Mouse (Mus musculus) urinary bladder, postnatal 10 days (tissue): ENCODE results near the gene Gpr1.

Source experiments
- DNase-seq: peaks from one replicate; pipeline ENCODE4 v3.0.0; 2022; ENCODE audit warnings: low spot score

Gene Gpr1

DNA sequence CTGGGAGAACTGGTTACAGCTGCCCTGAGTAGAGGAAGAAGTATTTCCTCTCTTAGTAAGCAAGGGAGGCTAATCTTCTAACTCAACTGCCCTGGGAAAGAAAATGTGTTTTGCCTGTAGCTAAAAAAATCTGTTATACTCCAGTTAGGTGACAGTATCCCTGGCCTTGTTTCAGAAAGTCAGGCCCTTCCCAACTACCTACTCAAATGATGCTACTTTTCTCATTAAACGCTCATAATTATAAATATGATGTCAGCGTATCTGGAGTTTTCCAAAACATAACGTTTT lies at the start of gene Gpr1:
TSS of gene Gpr1 (minus strand) at position 273 of the 288 bp plus-strand sequence.
- no peak for DNase-seq

DNA sequence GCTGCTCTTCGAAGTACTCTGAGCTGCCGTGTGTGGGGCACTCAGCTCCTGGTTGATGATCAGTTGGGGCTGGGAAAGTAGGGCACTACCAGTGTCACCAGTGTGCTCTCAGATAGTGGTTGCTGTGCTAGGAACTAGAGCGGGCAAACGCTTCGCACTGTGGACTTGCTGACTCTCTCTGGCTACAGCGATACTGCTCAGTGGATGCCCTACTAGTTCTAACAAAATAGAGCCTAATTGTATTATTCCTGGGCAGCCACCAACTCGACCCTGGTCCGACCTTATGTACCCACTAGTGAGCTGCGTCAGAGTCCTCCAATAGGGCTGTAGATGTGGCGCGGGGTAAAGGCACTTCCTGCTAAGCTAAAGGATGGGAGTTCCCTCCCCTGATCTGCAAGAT lies 49.3 kb upstream of the Gpr1 start:
- no peak for DNase-seq

DNA sequence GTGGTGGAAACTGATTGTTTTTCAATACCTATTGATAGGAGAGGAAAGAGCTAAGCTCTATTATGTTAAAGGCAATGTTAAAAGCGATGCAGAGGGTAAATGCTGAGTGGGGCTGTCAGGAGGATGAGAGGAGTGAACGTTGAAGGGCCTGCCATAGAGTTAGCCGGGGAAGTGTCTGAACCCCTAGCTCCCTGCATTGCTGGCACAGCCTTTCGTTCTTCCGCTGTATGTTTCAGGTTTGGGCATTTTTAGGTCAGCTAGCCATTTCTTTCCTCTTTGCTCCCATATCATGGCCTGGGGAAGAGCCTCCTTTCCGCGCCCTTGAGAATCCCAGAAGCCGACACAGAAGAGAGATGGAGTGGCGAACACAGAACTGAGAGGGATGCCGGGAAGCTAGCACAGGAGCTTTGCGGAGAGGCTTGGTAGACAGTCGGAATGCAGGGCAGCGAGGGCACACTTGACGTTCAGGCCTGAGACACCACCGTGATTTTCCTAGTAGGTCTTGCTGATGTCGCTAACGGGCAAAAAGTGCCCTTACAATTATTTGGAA lies 46.8 kb upstream of the Gpr1 start:
- no peak for DNase-seq

DNA sequence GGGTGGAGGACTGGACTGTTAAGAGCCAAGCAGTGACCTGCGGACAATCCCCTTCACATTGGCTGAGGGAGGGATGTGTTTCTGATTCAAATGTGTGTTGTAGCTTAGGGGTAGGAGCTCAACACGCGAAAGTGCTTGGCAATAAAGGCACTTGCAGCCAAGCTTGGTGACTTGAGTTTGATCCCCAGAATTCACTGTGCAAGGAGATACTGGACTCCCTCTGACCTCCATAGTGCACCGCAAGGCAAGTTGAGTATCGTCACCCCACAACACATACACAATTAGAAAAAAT lies 46.3 kb upstream of the Gpr1 start:
- no peak for DNase-seq

DNA sequence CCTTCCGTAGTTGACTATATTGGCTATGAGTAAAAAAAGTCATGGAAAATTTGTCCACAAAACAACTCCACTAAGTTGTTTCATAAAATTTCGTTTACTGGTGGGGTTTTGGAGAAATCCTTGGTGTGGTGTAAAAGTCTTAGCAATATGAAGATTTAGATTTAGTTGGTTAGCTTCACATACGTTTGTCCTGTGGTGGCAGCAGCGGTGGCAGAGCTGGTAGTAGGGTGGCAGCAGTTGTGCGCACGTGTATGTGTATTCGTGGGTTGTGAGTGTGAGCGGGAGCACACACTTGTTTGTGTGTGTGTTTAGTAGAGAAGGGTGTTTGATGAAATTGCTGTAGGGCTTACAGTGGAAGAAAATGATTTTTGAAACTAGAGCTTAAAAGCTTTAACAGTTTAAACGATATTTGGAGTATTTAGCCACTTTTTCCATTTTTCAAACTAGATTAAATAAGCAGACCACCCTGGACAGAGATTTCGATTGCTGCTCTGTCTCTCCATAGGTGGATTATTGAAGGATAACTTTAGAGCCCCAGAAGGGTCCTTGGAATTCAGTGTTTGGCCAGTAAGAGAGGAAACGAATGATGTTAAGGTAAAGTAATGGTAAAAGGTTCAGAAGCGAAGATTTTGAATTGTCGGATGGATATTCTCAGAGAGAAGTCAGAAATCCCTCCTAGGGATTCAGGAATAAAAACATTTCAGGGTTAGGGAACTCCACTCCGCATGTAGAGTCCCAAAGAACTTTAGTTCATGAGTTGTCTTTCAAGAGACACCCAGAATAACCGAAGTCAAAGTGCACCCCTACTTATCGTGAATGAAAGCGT lies 45.8 kb upstream of the Gpr1 start:
- DNase-seq: no peak

DNA sequence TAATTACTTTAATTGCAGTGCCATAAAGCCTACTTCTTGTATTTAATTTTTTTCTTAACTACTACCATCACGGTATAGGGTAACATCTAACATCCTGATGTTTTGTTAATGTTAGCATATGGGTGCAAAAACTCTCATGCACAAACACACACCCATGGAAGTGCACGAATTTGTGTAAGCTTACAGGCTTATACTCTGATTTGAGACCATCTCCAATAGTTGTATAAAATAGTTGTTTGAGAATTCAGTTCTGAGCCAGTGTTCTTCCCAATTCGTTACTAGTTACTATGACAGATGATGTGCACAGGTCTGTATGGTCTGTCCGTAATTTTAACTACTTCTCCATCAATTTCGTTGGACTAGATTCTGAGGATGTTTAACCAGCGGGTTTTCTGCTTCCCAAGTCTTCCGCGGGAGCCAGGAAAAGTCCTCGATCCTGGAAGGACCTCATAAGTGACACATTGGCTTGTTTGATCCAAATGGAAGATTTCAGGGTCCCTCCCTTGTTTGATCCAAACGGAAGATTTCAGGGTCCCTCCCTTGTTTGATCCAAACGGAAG lies 45.0 kb upstream of the Gpr1 start:
- DNase-seq: no peak

DNA sequence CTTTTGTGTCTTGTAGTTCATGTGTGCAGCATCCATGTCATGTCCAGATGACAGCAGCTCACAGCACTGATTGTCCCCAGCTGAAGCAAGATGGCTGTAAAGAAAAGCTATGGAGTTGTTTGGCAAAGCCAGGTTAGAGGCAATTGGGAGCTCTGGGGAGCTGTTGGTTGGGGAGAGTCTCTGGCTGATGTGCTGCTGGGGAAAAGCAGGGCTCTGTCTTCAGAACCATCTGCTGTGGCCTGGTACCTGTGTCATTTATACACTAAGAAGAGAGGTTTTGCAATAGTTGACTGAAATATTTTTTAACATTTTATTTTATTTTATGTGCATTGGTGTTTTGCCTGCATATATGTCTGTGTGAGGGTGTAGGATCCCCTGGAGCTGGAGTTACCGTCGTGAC lies 44.2 kb upstream of the Gpr1 start:
- no peak for DNase-seq

DNA sequence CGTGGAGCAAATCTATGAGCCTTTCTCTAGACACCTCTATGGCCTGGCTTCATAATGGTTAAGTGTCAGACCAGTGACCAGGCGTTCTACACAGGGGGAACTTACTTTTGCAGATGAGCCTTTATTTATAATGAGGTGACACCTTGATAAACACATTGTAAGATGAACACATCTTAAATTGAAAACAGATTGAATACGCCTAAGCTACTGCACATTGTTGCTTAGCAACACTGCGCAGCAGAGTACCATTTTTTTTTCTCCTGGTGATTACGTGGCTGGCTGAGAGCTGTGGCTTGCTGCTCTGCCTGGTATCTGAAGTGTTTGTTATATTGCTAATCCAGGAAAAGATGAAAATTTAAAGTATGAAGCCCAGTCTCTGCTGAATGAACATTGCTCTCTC lies 41.7 kb upstream of the Gpr1 start:
- DNase-seq: no peak

DNA sequence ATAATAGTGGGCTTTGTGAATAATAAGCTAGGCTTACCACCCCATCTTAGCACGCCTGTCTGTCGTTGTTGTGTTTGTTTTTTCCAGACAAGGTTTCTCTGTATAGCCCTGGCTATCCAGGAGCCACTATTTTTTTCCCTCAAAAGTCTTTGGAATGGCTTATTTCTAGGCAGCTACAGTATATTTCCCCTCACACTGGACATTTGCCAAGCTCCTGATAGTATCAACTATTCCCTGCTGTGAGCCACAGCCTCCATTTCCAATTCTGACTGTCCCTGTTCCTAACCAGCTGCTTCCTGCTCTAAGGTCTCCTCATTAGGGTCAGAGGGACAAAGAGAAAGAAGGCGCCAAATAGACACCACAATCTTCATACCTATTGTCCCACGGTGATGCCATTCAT lies 40.8 kb upstream of the Gpr1 start:
- no peak for DNase-seq

DNA sequence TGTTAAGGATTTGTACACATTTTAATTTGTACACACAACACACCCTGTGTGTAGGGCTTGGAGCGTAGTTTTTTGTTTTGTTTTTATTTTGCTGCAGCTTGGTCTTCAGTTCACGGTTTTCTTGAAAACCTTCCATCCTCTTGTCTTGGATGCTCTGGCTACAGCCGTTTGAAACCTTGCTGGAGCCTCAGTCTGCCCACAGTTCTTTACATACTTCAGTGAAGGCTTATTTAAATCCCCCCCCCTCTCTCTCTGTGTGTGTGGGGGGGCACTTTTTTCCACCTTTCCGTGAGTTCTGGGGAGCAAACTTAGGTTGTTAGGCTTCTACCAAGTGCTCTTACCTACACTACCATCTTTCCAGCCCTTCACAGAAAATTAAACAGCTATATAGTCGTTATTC lies 38.9 kb upstream of the Gpr1 start:
- DNase-seq: no peak

DNA sequence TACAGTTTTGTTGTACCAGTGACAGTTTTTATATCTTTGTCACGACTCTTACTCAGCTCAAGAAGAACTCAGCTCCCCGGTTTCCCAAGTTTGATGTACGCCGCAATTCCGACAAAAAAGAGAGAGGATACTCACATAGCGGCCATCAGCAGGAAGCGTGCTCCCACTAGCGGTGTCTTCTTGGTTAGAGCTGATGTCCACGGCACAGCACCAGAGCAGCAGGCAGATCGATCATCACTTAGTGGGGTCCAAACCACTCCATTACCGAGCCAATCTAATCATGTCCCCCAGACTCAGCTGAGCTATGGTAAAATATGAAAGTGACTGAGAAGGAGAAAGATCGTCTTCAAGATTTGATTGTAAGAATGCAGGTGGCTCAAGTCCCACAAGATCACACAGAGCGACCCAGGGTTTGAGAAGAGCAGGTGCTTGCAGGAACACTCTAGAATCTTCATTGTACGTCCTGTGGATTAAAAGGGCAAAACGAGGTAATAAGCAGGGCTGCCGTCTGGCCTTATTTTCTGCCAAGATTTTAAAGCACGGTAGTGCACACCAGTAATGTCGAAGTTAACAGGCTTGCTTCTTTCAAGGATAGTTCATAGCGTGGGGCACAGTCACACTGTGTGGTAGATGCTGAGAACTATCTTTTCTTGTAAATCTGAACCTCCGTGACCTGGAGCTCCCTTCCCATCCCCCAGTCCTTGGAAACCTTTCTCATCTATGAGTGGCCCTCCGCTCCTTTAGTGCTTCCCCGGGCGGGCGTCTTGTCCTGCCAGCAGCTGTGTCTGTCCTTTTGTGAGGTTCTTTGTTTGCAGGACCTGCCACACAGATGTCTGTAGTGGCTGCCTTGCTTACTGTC lies 38.2 kb upstream of the Gpr1 start:
- no peak for DNase-seq

DNA sequence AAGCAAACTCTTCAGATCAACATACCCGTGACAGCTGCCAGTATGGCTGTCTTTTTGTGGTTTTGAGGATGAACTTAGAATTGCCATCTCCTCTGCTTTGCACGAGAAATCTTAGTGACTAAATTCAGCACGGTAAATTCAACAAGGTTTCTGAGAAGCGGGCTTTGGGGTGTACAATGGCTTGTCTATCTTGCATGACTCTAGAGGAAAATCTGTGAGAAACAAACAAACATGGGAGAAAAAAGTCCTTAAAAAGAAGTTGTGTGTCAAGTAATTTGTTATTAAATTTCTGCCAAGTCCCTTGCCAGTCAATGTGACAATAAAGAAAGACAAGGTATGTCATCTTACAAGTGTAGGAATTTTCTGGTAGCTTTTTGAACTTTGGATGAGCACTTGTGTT lies 34.9 kb upstream of the Gpr1 start:
- DNase-seq: no peak

DNA sequence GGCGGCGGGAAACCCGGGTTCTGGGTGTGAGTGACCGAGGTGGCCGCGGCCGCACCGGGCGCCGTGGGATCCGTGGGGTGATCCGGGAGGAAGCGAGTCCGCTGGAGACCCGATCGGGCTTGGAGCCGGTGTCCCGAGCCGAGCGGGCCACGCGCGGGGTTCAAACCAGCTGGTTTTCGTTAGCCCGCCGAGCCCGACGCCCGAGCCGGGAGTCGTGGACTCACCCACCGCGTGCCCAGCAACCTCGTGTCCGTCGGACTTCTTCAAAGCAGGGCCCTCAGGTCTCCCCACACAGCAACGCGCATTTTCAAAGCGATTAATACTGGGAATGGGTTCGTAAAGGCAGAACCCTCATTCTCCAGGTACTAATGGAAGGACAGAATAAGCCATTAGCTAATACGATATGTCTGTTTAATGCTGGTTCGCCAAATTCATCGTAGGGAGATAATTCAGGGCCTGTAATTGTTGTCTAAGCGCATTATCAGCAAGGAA lies 34.1 kb upstream of the Gpr1 start:
- no peak for DNase-seq

DNA sequence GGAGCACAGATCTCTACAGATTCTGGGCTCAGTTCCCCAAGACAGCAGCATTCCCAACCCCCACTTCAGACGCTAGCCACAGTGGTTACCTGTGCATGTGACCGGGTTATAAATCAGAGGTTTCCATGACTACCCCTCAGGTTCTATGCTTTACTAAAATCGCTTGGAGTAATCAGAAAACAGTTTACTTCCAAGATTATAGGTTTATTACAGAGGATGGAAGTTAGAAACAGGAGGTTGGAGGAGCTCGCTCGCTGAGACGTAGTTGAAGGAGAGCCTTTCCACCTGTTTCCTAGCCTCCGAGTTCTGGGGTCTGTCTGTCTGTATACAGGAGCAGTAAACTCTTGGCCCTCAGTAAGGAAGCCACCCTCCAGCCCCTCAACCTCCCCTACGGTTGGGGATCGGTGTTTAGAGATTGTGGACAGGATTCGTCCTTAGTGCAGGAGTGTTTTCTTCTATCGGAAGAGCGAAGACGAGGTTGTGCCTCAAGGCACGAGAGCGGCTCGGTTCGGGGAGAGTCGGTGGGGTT lies 33.6 kb upstream of the Gpr1 start:
- DNase-seq: no peak

DNA sequence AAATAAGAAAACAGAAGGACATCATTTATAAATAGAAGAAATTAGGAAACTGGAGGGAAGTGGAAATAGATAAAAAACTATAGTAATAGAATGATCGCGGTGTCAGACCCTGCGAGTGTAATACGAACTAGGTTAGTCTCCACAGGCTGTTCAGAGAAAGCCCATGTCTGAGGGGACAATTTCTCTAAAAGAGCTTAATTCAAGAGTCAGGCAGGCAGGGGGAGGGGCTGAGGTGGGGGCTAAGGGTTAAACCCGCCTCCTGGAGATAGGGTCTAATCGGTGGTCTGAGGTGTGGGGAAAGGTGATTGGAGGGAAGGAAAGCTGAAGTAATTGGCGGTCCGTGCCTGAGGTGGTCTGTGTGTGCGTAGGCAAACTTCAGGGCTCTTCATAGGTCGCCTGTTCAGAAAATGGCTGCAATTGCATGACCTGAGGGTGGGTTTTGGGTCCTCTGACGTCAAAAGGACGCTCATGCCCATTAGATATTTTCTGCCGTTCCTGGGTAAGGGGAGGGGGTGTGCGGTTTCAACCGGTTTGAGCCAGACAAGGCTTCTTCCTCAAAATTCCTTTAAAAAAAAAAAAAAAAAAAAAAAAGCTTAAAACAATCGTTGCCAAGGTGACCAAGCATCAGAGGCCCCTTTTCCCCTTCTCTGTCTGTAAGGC lies 32.6 kb upstream of the Gpr1 start:
- DNase-seq: no peak

DNA sequence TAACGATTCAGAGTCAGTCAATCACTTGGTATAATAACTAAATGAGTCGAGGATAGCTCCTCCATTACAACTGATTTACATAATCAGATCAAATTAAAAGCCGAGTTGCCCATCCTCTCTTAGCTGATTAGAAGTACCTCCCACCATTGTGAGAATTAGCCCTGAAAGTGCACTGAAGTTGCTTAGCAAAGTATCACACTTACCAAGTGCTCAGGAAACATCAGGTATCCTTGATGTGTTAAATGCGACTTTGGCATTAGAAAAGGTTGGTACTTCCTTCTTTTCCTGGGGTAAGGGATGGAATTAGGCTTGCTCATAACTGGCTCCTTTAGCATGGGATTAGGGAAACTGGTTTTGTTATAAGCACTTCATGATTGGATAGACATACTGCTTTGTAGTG lies 29.5 kb upstream of the Gpr1 start:
- DNase-seq: no peak

DNA sequence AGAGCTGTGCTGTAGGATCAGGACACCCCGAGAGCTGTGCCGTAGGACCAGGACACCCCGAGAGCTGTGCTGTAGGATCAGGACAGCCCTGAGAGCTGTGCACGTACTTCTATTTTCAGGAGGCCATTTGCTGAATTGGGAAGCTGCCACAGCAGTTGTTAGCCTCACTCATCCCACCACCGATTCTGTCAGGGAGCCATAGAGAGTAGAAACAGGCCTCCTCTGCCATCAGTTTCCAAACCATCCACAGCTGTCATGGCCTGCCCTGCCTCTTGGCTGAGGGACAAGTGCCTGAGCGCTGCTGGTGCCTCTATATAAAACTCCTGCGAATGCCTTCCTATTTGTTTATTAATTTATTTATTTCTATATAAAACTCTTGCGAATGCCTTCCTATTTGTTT lies 25.4 kb upstream of the Gpr1 start:
- no peak for DNase-seq

DNA sequence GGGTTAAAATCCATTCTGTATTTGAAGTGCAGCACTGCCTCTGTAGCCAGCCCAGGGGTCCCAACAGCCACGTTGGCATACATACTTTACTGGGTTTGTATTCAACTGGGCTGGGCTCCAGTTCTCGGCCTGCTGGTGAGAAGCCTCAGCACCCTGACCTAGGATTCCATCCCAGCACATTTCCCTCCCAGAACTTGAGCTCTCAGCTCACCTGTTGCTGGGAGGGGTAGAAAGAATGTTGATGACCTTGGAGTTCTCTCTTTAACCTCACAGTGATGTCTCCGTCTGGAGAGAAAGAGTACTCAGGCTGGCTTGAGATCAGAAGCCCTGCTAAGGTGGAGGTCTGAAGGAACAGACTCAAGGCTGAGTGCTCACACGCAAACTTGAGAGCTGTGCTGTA lies 25.0 kb upstream of the Gpr1 start:
- no peak for DNase-seq

DNA sequence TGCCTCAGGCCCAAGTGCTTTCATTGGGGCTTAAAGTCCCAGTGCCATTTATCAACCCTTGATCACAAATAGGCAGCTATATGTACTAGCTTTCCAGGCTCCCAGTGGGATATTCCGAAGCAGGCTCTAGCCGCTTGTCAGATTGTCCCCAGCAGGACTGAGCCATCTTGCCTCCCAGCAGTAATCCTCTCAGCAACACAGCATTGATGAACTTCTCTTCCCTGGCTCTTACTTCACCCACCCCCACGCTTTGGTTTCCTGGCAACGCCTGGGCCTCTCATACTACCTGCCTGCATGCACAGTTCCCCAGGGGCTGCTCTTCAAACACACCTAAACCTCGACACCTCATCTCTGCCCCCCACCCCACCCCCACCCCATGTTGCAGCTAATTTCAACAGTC lies 23.0 kb upstream of the Gpr1 start:
- DNase-seq: no peak

DNA sequence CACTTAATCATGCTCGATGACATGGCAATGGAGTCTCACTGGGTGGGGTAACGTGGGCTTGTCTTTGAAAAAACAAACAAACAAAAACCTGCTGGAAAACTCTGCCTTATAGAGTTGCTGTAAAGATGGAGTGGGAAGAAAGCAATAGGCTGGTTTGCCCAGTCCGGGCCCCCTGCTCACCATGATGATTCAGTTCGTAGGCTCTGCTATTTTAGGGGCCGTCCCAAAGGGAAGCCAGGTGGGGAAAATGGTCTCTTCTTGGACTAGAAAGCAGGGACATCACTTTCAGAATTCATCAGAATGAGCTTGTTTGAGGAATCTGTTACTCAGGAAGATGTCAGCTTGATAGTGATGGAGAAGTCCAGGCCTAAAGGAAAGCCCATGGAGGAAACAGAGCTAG lies 12.9 kb upstream of the Gpr1 start:
- DNase-seq: no peak

DNA sequence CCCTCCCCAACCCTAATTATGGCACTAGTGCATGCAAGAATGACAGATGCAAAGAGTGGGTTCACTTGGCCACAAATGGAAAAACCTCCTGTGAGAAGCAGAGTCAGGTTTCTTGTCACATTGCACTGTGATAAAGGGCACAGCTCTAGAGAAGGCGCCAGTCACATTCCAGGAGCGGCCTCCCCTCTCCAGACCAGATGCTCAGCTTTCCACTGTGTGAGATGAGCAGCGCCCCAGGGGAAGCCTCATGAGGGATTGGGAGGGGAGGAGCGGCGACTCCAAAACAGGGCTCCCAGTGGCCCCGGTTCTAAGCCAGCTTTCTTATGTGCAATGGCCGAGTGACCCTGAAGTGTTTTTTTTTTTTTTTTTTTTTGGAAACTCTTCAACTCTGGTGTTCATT lies 11.5 kb upstream of the Gpr1 start:
- no peak for DNase-seq

DNA sequence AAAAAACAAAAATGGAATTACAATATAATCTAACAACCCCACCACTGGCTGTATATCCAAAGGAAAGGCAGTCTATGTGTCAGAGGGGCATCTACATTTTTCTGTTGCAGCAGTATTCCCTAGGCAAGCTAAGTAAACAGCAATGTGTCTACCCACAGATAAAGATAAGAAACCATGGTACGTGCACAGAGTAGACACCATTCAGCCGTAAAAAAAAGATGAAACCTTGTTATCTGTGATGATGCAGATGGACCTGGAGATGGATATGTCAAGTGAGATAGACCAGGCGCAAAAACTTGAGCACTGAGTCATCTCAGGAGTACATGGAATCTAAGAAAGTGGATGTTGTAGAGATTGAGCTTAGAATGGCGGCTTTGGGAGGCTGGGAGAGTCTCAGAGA lies 10.7 kb upstream of the Gpr1 start:
- no peak for DNase-seq
